Mouse (Mus musculus): ENCODE data around the gene Rbm8a.

GRCm38 (mm10) chr3:96680269-96680956 lies 50.7 kb downstream of the Rbm8a start:
- no peak for TF ChIP-seq CTCF (IDR thresholded peaks at IDR 0.05 in 2 of 3, conservative IDR thresholded peaks at IDR 0.05 in 1 of 3; ENCODE audit: control insufficient read depth in 1 of 3, insufficient read depth in 1 of 3, low read depth in 2 of 3, low read length in 3 of 3, poor library complexity in 1 of 3, severe bottlenecking in 1 of 3)
- no peak for TF ChIP-seq NELFE (IDR thresholded peaks at IDR 0.05; ENCODE audit: low read depth, low read length)
- no peak for TF ChIP-seq MYB (IDR thresholded peaks at IDR 0.05; ENCODE audit: low read depth, low read length)
- TF ChIP-seq POLR2A (IDR thresholded peaks at IDR 0.05; ENCODE audit: control insufficient read depth in 1 of 2, insufficient read depth in 1 of 2, low read depth in 1 of 2, low read length in 2 of 2, poor library complexity in 1 of 2) = no peak
- peak; percentile 3 to 17; a peak in 2 of 4 replicates for TF ChIP-seq EP300 (IDR thresholded peaks at IDR 0.05; ENCODE audit: low read depth in 1 of 2, low read length in 2 of 2)

Measured in MEL (cell line).